Mouse (Mus musculus) frontal cortex, postnatal 10 days (tissue): ENCODE measurements at regions not wholly inside any gene's neighbourhood (a gene's known extent, or its start where the extent isn't known, plus 50 kb on each side); places are given as distances from the start of the nearest gene placed in this dataset.

Experiments
- DNase-seq, 2 experiments: peaks; one replicate each; pipeline ENCODE4 v3.0.0; 2022; ENCODE audit warnings: low spot score in 2 of 2, mixed read lengths in 1 of 2

- no peak for DNase-seq
Measured at GRCm38 (mm10) chr17:62077604-62078003, 803.5 kb downstream of the Efna5 start.

- DNase-seq = no peak
Measured at GRCm38 (mm10) chr17:62064939-62065338, 816.2 kb downstream of the Efna5 start.

DNA sequence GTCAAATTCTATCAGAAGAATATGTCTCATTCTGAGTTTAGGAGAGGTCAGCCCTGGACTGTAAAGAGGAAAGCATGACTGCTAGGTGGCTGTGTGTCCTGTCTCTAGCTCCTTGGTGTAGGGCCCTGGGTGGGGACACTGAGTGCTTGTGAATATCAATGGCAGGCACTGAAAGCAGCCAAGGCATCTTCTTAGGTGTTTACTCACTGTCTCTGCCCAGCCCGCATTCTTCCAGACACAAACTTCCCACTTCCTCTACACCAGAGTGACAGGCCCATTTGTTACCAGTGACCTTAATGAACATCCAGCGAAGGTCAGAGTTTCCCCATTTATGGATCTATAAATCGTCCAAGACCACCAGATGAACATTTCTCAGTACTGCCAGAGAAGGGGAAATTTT lies 823.1 kb downstream of the Efna5 start:
- no peak for DNase-seq

- DNase-seq = no peak
Measured at GRCm38 (mm10) chr17:62054801-62055200, 826.3 kb downstream of the Efna5 start.

DNA sequence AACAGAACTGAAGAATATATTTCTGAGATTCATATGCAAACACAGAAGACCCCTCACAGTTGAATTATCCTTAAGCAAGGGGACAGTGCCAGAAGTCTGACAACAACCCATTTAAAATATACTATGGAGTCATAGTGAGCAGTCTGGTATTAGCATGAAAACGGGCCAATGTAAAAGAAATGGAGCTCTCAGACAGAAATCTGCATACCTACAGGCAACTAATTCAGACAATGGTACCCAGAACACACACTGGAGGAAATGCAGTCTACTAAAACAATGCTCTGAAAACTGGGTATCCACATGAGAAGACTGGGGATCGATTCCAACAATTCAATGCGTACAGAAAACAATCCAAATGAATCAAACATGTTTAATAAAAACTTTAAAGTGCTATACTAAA lies 832.1 kb downstream of the Efna5 start:
- DNase-seq = no peak

DNA sequence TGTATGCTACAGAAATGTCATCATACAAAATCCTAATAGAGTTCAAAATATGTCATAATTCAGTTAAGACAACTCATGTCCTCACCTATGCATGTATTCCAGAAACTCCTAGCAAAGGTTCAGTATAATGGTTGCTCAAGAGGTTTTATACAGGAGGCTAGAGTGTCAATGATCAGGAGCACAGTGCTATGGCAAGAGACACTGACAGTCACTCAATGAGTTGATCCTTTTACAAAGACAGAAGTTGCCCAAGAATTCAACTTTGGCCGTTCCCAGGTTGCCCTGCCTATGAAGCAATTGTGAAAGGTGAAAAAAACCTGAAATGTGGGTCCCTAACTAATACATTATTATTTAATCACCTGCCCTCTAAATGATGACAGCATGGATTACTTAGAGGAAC lies 850.5 kb downstream of the Efna5 start:
- DNase-seq = no peak
